Mouse (Mus musculus): ENCODE results near the gene Trpc1. TPM values are rescaled to one million over a fixed set of nuclear protein-coding genes. Genes with fewer than 3 reads are reported as not detected.

Gene Trpc1
- total RNA-seq, 2 experiments from 2014 or later = 47.9 to 48.5 TPM

Other genes starting within 250 kb of the Trpc1 start
- gene U2surp, start 238.4 kb downstream of the Trpc1 start, total RNA-seq (2021) = 10 to 100 TPM; 62.6 to 69.0 TPM
- 10 to 100 TPM; 48.2 to 48.6 TPM for gene Paqr9, start 190.7 kb downstream of the Trpc1 start, total RNA-seq (2021)
- gene Pcolce2, start 112.8 kb downstream of the Trpc1 start, total RNA-seq (2021) = 1 to 10 TPM; 4.2 to 4.9 TPM
- gene Pls1, start 94.9 kb upstream of the Trpc1 start, total RNA-seq (2021) = 1 to 10 TPM; 2.2 to 2.6 TPM
- gene Atr, start 107.2 kb upstream of the Trpc1 start, total RNA-seq (2021) = 10 to 100 TPM; 10.9 to 11.6 TPM
- gene Xrn1, start 204.4 kb upstream of the Trpc1 start, total RNA-seq (2021) = 10 to 100 TPM; 27.6 to 32.1 TPM